Mouse (Mus musculus) stomach, postnatal 0 days (tissue): ENCODE measurements around the gene Scg5.

Experiments used
- CTCF ChIP-seq: IDR thresholded peaks from 2 replicates; pipeline ENCODE4 v1.5.1; 2016; ENCODE audit warnings: antibody characterized with exemption, low read depth, mild to moderate bottlenecking, moderate library complexity
- EP300 ChIP-seq: optimal IDR thresholded peaks from 2 replicates; pipeline ENCODE3; 2016; ENCODE audit warnings: antibody characterized with exemption

GRCm38 (mm10) chr2:113870115-113870514 is 41.2 kb upstream of the Scg5 start:
- TF ChIP-seq CTCF (no peak), EP300 (no peak)
